Mouse (Mus musculus): Measurements from ENCODE around the gene Pdp2.

DNA sequence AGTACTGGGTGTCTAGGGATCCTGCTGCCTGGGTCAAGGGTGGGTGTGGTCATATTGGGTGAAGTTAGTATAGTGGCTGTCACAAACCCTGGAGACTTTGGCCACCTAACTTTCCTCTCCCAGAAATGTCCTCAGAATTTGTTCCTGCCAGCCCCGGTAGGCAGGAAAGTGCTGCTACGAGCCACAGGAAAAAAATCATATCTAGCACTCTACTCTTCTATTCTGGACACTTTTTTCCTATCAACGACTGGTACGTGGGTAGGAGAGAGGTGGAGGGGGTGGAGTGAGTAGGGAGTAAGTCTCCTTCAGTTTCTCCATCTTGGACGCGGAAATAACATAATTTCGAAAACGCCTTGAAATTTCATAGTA, 38.8 kb downstream of the Pdp2 start:
- no peak for TF ChIP-seq CTCF (conservative IDR thresholded peaks at IDR 0.05; ENCODE audit: low read length)
- no peak for TF ChIP-seq POU5F1 (IDR thresholded peaks at IDR 0.05; ENCODE audit: borderline replicate concordance, low read length)

Measured in E14TG2a.4 (cell line).